Mouse (Mus musculus) MN1 (cell line): ENCODE results near the gene Clec2i.
"Not testable (repeated sequence)": the region's sequence is repeated elsewhere in the genome, so short reads cannot be mapped to it uniquely, and the experiment has no call there.

Experiments used
- DNase-seq: peaks from one replicate; pipeline ENCODE4 v3.0.0-alpha.2; 2016; ENCODE audit warnings: low spot score

Gene Clec2i

GRCm38 (mm10) chr6:128887091-128887790 lies at the start of gene Clec2i:
Clec2i (plus strand) TSS chr6:128887588.
- not testable (repeated sequence) for DNase-seq

DNA sequence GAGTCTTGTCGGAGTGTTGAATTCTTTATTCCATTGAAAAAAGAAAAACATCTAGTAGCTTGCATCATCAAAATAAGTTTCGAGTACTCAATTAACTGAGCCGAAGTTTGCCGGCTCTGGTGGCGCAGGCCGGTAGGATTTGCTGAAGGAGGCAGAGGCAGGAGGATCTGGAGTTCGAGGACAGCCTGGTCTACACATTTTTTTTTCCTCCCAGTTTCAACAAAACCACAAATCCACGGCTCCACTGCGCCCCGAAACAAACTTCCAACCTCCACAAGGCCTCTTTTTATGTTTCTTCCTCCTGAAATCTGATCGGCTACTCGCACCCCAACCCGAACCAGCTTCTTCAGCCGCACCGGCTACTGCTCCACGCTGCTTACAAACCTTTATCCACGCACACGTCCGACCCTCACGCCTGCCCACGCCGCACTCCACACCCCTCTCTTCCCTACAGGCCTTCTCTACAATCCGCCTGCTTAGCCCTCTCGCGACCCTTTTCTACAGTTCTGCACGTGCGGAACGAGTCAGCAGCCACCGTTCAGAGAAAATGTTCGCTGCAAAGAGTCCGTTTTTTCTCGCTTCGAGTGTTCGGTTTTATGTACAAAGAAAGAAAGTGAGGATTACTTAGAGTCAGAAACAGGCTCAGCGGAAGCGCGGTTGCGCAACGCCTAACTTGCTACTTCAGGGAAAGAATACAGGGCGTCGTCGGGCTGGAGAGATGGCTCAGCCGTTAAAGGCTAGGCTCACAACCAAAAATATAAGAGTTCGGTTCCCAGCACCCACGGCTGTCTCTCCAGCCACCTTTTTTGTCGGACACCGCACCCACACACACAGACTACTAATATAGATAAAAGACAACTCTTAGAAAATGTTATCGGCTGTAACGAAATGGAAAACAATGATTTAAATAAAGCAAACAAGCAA lies 48.8 kb upstream of the Clec2i start:
- peak; percentile 82 for DNase-seq

GRCm38 (mm10) chr6:128839266-128839771 lies 48.1 kb upstream of the Clec2i start:
- peak; percentile 45 for DNase-seq

- DNase-seq, result no peak
Measured at GRCm38 (mm10) chr6:128839921-128840320, 47.5 kb upstream of the Clec2i start.

DNA sequence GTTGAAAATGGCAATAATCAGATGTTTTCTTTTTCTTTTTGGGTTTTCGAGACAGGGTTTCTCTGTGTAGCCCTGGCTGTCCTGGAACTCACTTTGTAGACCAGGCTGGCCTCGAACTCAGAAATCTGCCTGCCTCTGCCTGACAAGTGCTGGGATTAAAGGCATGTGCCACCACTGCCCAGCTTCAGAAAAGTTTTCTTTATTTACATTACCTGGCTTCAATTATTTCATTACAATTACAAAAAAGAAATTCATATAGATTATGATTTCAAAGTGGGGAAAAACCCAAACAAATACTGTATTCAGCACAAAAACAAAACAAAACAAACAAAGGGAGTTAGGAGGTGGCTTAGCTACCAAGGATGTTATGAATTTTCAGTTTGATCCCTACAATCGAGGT lies 46.7 kb upstream of the Clec2i start:
- not testable (repeated sequence) for DNase-seq

DNA sequence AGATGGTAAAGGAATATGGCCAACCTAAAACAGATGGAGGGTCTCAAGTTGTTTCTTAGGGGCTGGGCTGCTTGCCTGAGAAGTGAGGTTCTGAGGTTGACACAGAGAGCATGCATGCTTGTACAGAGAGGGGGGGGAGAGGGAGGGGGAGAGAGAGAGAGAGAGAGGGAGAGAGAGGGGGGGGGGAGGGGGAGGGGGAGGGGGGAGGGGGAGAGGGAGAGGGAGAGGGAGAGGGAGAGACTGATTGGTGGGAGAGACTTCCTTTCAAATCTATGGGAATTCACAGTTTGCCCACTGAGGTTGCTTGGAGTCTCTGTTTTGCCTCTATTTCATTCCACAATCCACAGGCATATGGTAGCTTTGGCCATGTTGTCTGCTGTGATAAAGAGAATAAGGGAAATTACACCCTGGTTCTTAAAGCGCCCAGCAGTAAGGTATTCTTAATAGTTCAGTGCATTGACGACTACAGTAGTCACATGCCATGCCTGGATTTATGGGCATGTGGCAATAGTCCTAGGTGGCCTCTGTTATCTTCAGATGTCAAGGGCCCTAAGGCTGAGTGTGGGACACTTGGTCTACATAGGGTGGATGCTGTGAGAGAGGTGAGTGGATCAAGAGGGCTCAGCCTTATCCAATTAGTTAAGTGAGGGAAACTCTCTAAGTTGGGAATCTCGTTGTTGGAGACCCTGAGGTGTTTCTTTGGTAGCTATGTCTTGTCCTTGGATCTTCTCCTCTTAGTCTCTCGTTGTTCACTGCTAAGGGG lies 45.9 kb upstream of the Clec2i start:
- DNase-seq, result no peak

GRCm38 (mm10) chr6:128842356-128842944 lies 44.9 kb upstream of the Clec2i start:
- no peak for DNase-seq

GRCm38 (mm10) chr6:128842945-128843478 lies 44.4 kb upstream of the Clec2i start:
- peak; percentile 91 for DNase-seq

GRCm38 (mm10) chr6:128843479-128843992 lies 43.9 kb upstream of the Clec2i start:
- peak; percentile 19 for DNase-seq

- no peak for DNase-seq
Measured at GRCm38 (mm10) chr6:128844131-128844530, 43.3 kb upstream of the Clec2i start.

DNA sequence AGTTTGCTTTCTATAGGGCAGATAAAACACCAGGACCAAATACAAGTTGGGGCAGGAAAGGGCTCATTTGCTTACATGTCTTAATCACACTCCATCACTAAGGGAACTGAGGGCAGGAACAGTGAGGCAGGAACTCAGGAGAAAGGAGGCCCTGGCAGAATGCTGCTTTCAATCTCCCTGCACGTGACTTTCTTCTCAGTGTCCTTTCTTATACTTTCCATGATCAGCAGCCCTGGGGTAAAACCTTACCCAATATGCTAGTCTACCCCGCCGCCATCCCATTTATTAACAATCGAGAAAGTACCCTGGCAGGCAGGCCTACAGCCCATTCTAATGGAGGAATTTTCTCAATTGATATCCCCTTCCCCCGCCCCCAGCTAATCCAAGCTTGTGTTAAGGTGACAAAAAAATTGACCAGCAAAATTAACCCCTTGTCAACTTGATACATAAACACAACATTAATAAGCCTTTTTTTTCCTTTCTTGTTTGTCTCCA lies 42.8 kb upstream of the Clec2i start:
- no peak for DNase-seq

DNA sequence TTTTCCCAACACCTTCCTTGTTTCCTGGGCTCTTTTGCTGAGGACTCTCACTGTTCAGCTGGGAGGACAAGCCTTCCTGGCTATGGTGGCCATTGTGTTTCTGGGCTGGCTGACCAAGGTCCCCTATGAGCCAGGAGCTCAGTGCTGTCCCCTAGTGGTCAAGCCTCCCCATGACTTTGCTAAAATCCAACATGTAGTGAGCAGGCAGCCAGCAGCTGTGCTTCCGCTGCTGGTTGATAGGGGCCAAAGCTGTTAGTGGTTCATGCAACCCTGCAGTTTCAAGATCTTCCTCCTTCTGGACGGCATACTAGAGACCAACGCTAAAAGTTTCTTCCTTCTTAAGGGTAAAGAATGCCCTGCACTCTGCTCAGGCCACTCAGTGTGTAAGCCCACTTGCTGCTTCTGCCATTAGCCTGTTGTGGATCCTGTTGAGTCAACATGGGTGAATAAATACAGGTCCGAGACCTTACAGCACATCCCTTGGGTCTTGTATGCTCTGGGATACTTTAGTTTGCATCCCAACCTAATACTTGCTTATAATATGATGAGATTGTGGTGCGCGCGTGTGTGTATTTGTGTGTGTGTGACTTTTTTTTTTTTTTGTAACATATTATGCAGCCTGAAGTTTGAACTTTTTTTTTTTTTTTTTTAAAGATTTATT lies 41.9 kb upstream of the Clec2i start:
- peak; percentile 29 for DNase-seq

GRCm38 (mm10) chr6:128845998-128846542 lies 41.3 kb upstream of the Clec2i start:
- DNase-seq, result no peak

GRCm38 (mm10) chr6:128847401-128847800 lies 40.0 kb upstream of the Clec2i start:
- DNase-seq, result no peak

GRCm38 (mm10) chr6:128849902-128850301 lies 37.5 kb upstream of the Clec2i start:
- peak; percentile 37 for DNase-seq

- no peak for DNase-seq
Measured at GRCm38 (mm10) chr6:128850671-128851070, 36.7 kb upstream of the Clec2i start.

DNA sequence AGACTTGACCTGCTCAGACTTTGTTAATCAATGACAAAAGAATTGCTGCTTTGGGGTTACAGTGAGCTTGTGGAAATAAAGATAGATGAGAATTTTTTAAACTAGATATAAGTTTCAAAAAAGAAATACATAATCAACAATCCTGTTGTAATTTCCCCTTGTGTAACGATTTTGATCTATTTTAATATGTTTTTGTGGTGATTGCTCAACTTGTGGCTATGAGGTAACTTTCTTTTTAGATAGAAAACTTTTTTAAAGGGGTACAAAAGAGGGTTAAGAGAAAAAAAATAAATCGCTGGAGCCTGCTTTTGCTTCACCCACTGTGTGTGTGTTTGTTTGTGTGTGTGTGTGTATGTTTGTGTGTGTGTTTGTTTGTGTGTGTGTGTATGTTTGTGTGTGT lies 36.2 kb upstream of the Clec2i start:
- no peak for DNase-seq

GRCm38 (mm10) chr6:128852766-128853165 lies 34.6 kb upstream of the Clec2i start:
- no peak for DNase-seq

DNA sequence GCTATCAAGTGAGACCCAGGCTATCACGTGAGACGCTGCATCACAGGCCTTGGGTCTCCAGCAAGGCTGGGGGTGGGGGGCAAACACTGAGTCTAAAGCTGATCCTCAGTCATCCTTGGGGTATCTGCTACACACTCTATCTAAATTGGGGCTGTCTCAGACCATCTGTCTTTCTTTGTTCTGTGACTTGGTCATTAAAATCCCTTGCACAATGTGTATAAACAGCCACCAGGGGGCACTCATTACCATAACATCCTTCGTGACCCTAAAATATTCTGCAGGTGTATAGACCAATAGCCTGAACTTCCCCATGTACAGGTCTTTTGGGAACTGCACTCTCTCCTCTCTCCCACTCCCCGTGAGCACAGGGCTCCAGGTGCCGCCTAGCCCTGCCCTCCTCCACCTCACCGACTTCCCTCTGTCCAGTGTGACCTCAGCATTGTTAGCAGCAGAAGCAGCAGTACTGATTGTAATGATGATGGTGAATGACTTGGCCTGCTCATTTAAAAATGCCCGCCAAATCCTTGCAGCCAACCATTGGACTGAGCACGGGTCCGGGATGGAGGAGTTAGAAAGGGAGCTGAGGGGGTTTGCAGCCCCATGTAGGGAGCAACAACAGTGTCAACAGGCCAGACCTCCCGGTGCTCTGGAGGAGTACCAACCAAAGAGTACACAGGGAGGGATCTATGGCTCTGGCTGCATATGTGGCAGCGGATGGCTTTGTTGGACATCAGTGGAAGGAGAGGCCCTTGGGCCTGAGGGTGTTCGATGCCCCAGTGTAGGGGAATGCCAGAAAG lies 33.2 kb upstream of the Clec2i start:
- DNase-seq, result no peak
